ENCODE assay signal across 8 mouse cellular contexts in genomic region chr8:70897021-70897680, GRCm38 (mm10). TPM values are rescaled to one million over a fixed set of nuclear protein-coding genes. Genes with fewer than 3 reads are reported as not detected.
DNase-seq lines count a peak whose midpoint lies in the region; ATAC-seq lines count a peak whose summit lies in the region.

Gene Rpl18a (minus strand): TSS chr8:70897412.

- peak within 1 kb of the TSS; percentile 93 for H3K4me2 ChIP-seq in hindbrain, embryonic 12.5 days (replicated peaks)

- peak within 1 kb of the TSS; percentile 85 for H3K4me3 ChIP-seq in hindbrain, embryonic 12.5 days

- H3K36me3 ChIP-seq in hindbrain, embryonic 12.5 days, result peaks cover 29% of the 10 kb centered on the region

- peak within 1 kb of the TSS; percentile 66 for H3K27ac ChIP-seq in hindbrain, embryonic 12.5 days

- peak within 1 kb of the TSS; percentile 86 for H3K9ac ChIP-seq in hindbrain, embryonic 12.5 days

- WGBS in hindbrain, embryonic 12.5 days, result under 1% methylated on average over 60 of the region's 60 CpGs

- no peaks in the 10 kb centered on the region for H3K9me3 ChIP-seq in hindbrain, embryonic 12.5 days (replicated peaks)

- peaks cover 28% of the 10 kb centered on the region for H3K4me1 ChIP-seq in hindbrain, embryonic 12.5 days

- DNase-seq in NIH3T3 (ENCODE audit: low read depth), result peak; percentile 98
- peak; percentile 94 to 96 for DNase-seq in cerebellum, postnatal 10 days
- peak; percentile 94 to 96 for DNase-seq in frontal cortex, postnatal 10 days (ENCODE audit: low spot score in 2 of 2)
- DNase-seq in layer of hippocampus, postnatal 14 days (ENCODE audit: low spot score in 2 of 2), result peak; percentile 91 to 99
- DNase-seq in lung, postnatal 14 days, result peak; percentile 92
- peak; percentile 98 for DNase-seq in retina, adult 2 months (ENCODE audit: low read depth, low spot score)
- peak; percentile 90 to 95 for DNase-seq in thymus, postnatal 36 days

- H3K27me3 ChIP-seq in hindbrain, embryonic 12.5 days, result peaks cover 38% of the 10 kb centered on the region

- peak; percentile 97 for ATAC-seq in hindbrain, embryonic 12.5 days (ENCODE audit: low FRiP score)

RNA-seq across cellular contexts. Expression of gene Rpl18a, which starts in this region (rescaled TPM):
- 2,266 and 2,767 TPM in 2 replicates for polyA plus RNA-seq in hindbrain, embryonic 12.5 days (2016; fragmentation: Nextera tagmentation; extraction: Ambion mirVana)
- total RNA-seq in layer of hippocampus, postnatal 14 days (2021), result 100 to 1,000 TPM; 673 to 736 TPM

Comparison
In these comparisons a context has a peak if more than half of its experiments do, and no peak if none do; other contexts are left out.
1. Peak in every context shown above with its lines: DNase-seq, ATAC-seq, H3K4me3 ChIP-seq and H3K27ac ChIP-seq.